Mouse (Mus musculus) liver, embryonic 12.5 days (tissue): Measurements from ENCODE around the gene Pla2g12a. TPM values are rescaled to one million over a fixed set of nuclear protein-coding genes. Genes with fewer than 3 reads are reported as not detected.

ENCODE experiments used
- ATAC-seq: fragments of 200-750 bp; cut with Nextera tagmentation; 2 replicates; pipeline ENCODE4 v1.8.0; 2017; ENCODE audit warnings: moderate number of reproducible peaks, mild to moderate bottlenecking, moderate library complexity
- H3K27ac ChIP-seq: fragments of 300-500 bp; sonication (generic); 2 replicates; pipeline ENCODE4 v1.5.1; 2016; ENCODE audit warnings: mild to moderate bottlenecking
- H3K27me3 ChIP-seq: fragments of 300-500 bp; sonication (generic); replicated peaks from 2 replicates; pipeline ENCODE4 v1.6.1; 2016; ENCODE audit warnings: mild to moderate bottlenecking, moderate library complexity
- H3K36me3 ChIP-seq: fragments of 300-500 bp; sonication (generic); 2 replicates; pipeline ENCODE4 v1.6.1; 2016; ENCODE audit warnings: mild to moderate bottlenecking, moderate library complexity
- H3K4me1 ChIP-seq: fragments of 300-500 bp; sonication (generic); 2 replicates; pipeline ENCODE4 v1.6.1; 2016
- H3K4me2 ChIP-seq: fragments of 300-500 bp; sonication (generic); 2 replicates; pipeline ENCODE4 v1.6.1; 2016; ENCODE audit warnings: mild to moderate bottlenecking, moderate library complexity
- H3K4me3 ChIP-seq: fragments of 300-500 bp; sonication (generic); 2 replicates; pipeline ENCODE4 v1.5.1; 2016; ENCODE audit warnings: mild to moderate bottlenecking, moderate library complexity
- H3K9ac ChIP-seq: fragments of 300-500 bp; sonication (generic); 2 replicates; pipeline ENCODE4 v1.6.1; 2016; ENCODE audit warnings: mild to moderate bottlenecking, moderate library complexity
- H3K9me3 ChIP-seq: fragments of 300-500 bp; sonication (generic); replicated peaks from 2 replicates; pipeline ENCODE4 v1.6.1; 2016; ENCODE audit warnings: mild to moderate bottlenecking, moderate library complexity
- WGBS: fragments of 180-500 bp; shearing (Covaris S2); methylation state at CpG from one replicate; pipeline ENCODE4 v1.1.7; 2016; ENCODE audit not compliant: insufficient replicate concordance; 5-methylcytosine and 5-hydroxymethylcytosine counted together
- polyA plus RNA-seq: library from polyadenylated mRNA; unstranded; fragments of >200 nt; fragmentation: Nextera tagmentation; extraction: Ambion mirVana; gene quantifications from 2 replicates; pipeline ENCODE4 v1.2.1, GENCODE M21; 2016

Pla2g12a gene
- polyA plus RNA-seq, 1 experiment from 2014 or later: 107 TPM

GRCm38 (mm10) chr3:129901271-129901809, 22.9 kb downstream of the Pla2g12a start, which contains the start of gene Casp6:
Gene Casp6 (plus strand): TSS chr3:129901425.
- Histone ChIP-seq H3K27ac (peak within 1 kb of the TSS; percentile 58), H3K36me3 (peaks cover 26% of the 10 kb centered on the region), H3K9ac (peak within 1 kb of the TSS; percentile 66), H3K27me3 (no peaks in the 10 kb centered on the region), H3K4me3 (peak within 1 kb of the TSS; percentile 66), H3K4me1 (peaks cover 77% of the 10 kb centered on the region), H3K4me2 (peak within 1 kb of the TSS; percentile 82), H3K9me3 (no peaks in the 10 kb centered on the region)
- WGBS: 2% methylated on average over 34 of the region's 34 CpGs
- ATAC-seq: peak; percentile 93

GRCm38 (mm10) chr3:129903369-129903768, 25.0 kb downstream of the Pla2g12a start:
- Histone ChIP-seq H3K9ac (no peak overlapping the region), H3K4me2 (0 out of 2 replicates have a peak overlapping the region, but pooled peaks have one; percentile 82), H3K27ac (no peak overlapping the region), H3K4me3 (no peak overlapping the region), H3K9me3 (no peaks in the 10 kb centered on the region), H3K36me3 (peaks cover 28% of the 10 kb centered on the region), H3K4me1 (peaks cover 63% of the 10 kb centered on the region), H3K27me3 (no peaks in the 10 kb centered on the region)
- ATAC-seq: no peak
- 73% methylated on average over 3 of the region's 3 CpGs for WGBS

- Histone ChIP-seq H3K27me3 (no peaks in the 10 kb centered on the region), H3K4me2 (no peak overlapping the region), H3K9ac (no peak overlapping the region), H3K36me3 (peaks cover 29% of the 10 kb centered on the region), H3K27ac (no peak overlapping the region), H3K4me1 (peaks cover 58% of the 10 kb centered on the region), H3K9me3 (no peaks in the 10 kb centered on the region), H3K4me3 (no peak overlapping the region)
- 57% methylated on average over 8 of the region's 8 CpGs for WGBS
- no peak for ATAC-seq
Observed at GRCm38 (mm10) chr3:129903866-129904265, 25.5 kb downstream of the Pla2g12a start.

- no peak for ATAC-seq
- H3K9me3 ChIP-seq: no peaks in the 10 kb centered on the region
- no peak overlapping the region for H3K9ac ChIP-seq
- H3K4me1 ChIP-seq: peaks cover 51% of the 10 kb centered on the region
- H3K4me2 ChIP-seq: no peak overlapping the region
- no peak overlapping the region for H3K27ac ChIP-seq
- 65% methylated on average over 7 of the region's 7 CpGs for WGBS
- peaks cover 33% of the 10 kb centered on the region for H3K36me3 ChIP-seq
- no peaks in the 10 kb centered on the region for H3K27me3 ChIP-seq
- H3K4me3 ChIP-seq: no peak overlapping the region
Observed at GRCm38 (mm10) chr3:129904381-129905132, 26.2 kb downstream of the Pla2g12a start.

GRCm38 (mm10) chr3:129912025-129912424, 33.6 kb downstream of the Pla2g12a start:
- Histone ChIP-seq H3K4me1 (no peaks in the 10 kb centered on the region), H3K4me2 (no peak overlapping the region), H3K27ac (no peak overlapping the region), H3K27me3 (no peaks in the 10 kb centered on the region), H3K36me3 (peaks cover 67% of the 10 kb centered on the region), H3K9me3 (no peaks in the 10 kb centered on the region), H3K9ac (no peak overlapping the region), H3K4me3 (no peak overlapping the region)
- ATAC-seq: no peak
- 85% methylated on average over 14 of the region's 14 CpGs for WGBS

- Histone ChIP-seq H3K27ac (no peak overlapping the region), H3K27me3 (no peaks in the 10 kb centered on the region), H3K4me1 (no peaks in the 10 kb centered on the region), H3K36me3 (peaks cover 61% of the 10 kb centered on the region), H3K9ac (no peak overlapping the region), H3K4me2 (no peak overlapping the region), H3K4me3 (no peak overlapping the region), H3K9me3 (no peaks in the 10 kb centered on the region)
- ATAC-seq: no peak
- 88% methylated on average over 13 of the region's 13 CpGs for WGBS
Observed at GRCm38 (mm10) chr3:129913241-129913640, 34.8 kb downstream of the Pla2g12a start.

GRCm38 (mm10) chr3:129917424-129917823, 39.0 kb downstream of the Pla2g12a start:
- Histone ChIP-seq H3K36me3 (peaks cover 20% of the 10 kb centered on the region), H3K9me3 (no peaks in the 10 kb centered on the region), H3K27ac (no peak overlapping the region), H3K9ac (no peak overlapping the region), H3K4me3 (no peak overlapping the region), H3K4me1 (no peaks in the 10 kb centered on the region), H3K27me3 (no peaks in the 10 kb centered on the region), H3K4me2 (no peak overlapping the region)
- no peak for ATAC-seq
- WGBS: 60% methylated on average over 3 of the region's 3 CpGs

GRCm38 (mm10) chr3:129918434-129918833, 40.0 kb downstream of the Pla2g12a start:
- WGBS: 26% methylated on average over 13 of the region's 13 CpGs
- Histone ChIP-seq H3K9ac (no peak overlapping the region), H3K4me3 (no peak overlapping the region), H3K4me2 (no peak overlapping the region), H3K27me3 (no peaks in the 10 kb centered on the region), H3K27ac (no peak overlapping the region), H3K4me1 (no peaks in the 10 kb centered on the region), H3K36me3 (peaks cover 10% of the 10 kb centered on the region), H3K9me3 (no peaks in the 10 kb centered on the region)
- no peak; the same call in 1 of the 2 replicates for ATAC-seq

GRCm38 (mm10) chr3:129923581-129923980, 45.2 kb downstream of the Pla2g12a start:
- Histone ChIP-seq H3K4me1 (no peaks in the 10 kb centered on the region), H3K9me3 (no peaks in the 10 kb centered on the region), H3K27me3 (no peaks in the 10 kb centered on the region), H3K27ac (no peak overlapping the region), H3K4me2 (no peak overlapping the region), H3K9ac (no peak overlapping the region), H3K36me3 (no peaks in the 10 kb centered on the region), H3K4me3 (no peak overlapping the region)
- 75% methylated on average over 7 of the region's 7 CpGs for WGBS
- no peak for ATAC-seq

- Histone ChIP-seq H3K9me3 (no peaks in the 10 kb centered on the region), H3K4me3 (no peak overlapping the region), H3K9ac (no peak overlapping the region), H3K27ac (no peak overlapping the region), H3K36me3 (no peaks in the 10 kb centered on the region), H3K4me1 (no peaks in the 10 kb centered on the region), H3K27me3 (no peaks in the 10 kb centered on the region), H3K4me2 (no peak overlapping the region)
- 80% methylated on average over 3 of the region's 3 CpGs for WGBS
- no peak for ATAC-seq
Observed at GRCm38 (mm10) chr3:129925861-129926260, 47.5 kb downstream of the Pla2g12a start.

- H3K4me3 ChIP-seq: no peak overlapping the region
- H3K36me3 ChIP-seq: no peaks in the 10 kb centered on the region
- WGBS: 58% methylated on average over 6 of the region's 6 CpGs
- no peaks in the 10 kb centered on the region for H3K4me1 ChIP-seq
- no peak for ATAC-seq
- no peaks in the 10 kb centered on the region for H3K27me3 ChIP-seq
- H3K9me3 ChIP-seq: no peaks in the 10 kb centered on the region
- H3K9ac ChIP-seq: no peak overlapping the region
- no peak overlapping the region for H3K4me2 ChIP-seq
- no peak overlapping the region for H3K27ac ChIP-seq
Observed at GRCm38 (mm10) chr3:129930213-129930778, 51.9 kb downstream of the Pla2g12a start.

- H3K4me1 ChIP-seq: no peaks in the 10 kb centered on the region
- H3K36me3 ChIP-seq: no peaks in the 10 kb centered on the region
- H3K4me2 ChIP-seq: no peak overlapping the region
- H3K4me3 ChIP-seq: no peak overlapping the region
- ATAC-seq: no peak
- H3K9ac ChIP-seq: no peak overlapping the region
- no peaks in the 10 kb centered on the region for H3K9me3 ChIP-seq
- no peak overlapping the region for H3K27ac ChIP-seq
- H3K27me3 ChIP-seq: no peaks in the 10 kb centered on the region
- 27% methylated on average over 4 of the region's 4 CpGs for WGBS
Observed at GRCm38 (mm10) chr3:129932443-129932842, 54.0 kb downstream of the Pla2g12a start.
